Mouse (Mus musculus): Measurements from ENCODE around the gene Gm20388. TPM values are rescaled to one million over a fixed set of nuclear protein-coding genes. Genes with fewer than 3 reads are reported as not detected.

Gene Gm20388
- polyA plus RNA-seq, 1 experiment: 59.3 TPM

GRCm38 (mm10) chr8:122747825-122748224, 2837.2 kb downstream of the Gm20388 start:
- TF ChIP-seq POLR2A (IDR thresholded peaks at IDR 0.05; ENCODE audit: borderline replicate concordance, extremely low read depth, insufficient read depth, insufficient read length, poor library complexity, severe bottlenecking): no peak
- DNase-seq (ENCODE audit: low read depth): no peak

- peak; percentile 66 for DNase-seq (ENCODE audit: low read depth)
- TF ChIP-seq POLR2A (IDR thresholded peaks at IDR 0.05; ENCODE audit: borderline replicate concordance, extremely low read depth, insufficient read depth, insufficient read length, poor library complexity, severe bottlenecking): no peak
- no peak for TF ChIP-seq CTCF (IDR thresholded peaks at IDR 0.05; ENCODE audit: borderline replicate concordance, extremely low read depth, insufficient read depth, insufficient read length)
These were observed 2838.8 kb downstream of the Gm20388 start for GRCm38 (mm10) chr8:122749333-122749958.

- peak; percentile 94 for DNase-seq (ENCODE audit: low read depth)
- no peak for TF ChIP-seq POLR2A (IDR thresholded peaks at IDR 0.05; ENCODE audit: borderline replicate concordance, extremely low read depth, insufficient read depth, insufficient read length, poor library complexity, severe bottlenecking)
- no peak for TF ChIP-seq CTCF (IDR thresholded peaks at IDR 0.05; ENCODE audit: borderline replicate concordance, extremely low read depth, insufficient read depth, insufficient read length)
These were observed 2840.7 kb downstream of the Gm20388 start for GRCm38 (mm10) chr8:122751342-122751741.

- no peak for TF ChIP-seq CTCF (IDR thresholded peaks at IDR 0.05; ENCODE audit: borderline replicate concordance, extremely low read depth, insufficient read depth, insufficient read length)
- TF ChIP-seq POLR2A (IDR thresholded peaks at IDR 0.05; ENCODE audit: borderline replicate concordance, extremely low read depth, insufficient read depth, insufficient read length, poor library complexity, severe bottlenecking): no peak
- peak; percentile 90 for DNase-seq (ENCODE audit: low read depth)
These were observed 2841.6 kb downstream of the Gm20388 start for GRCm38 (mm10) chr8:122752111-122752721.

GRCm38 (mm10) chr8:122758597-122758996, 2848.0 kb downstream of the Gm20388 start:
- TF ChIP-seq POLR2A (IDR thresholded peaks at IDR 0.05; ENCODE audit: borderline replicate concordance, extremely low read depth, insufficient read depth, insufficient read length, poor library complexity, severe bottlenecking) (no peak), CTCF (IDR thresholded peaks at IDR 0.05; ENCODE audit: borderline replicate concordance, extremely low read depth, insufficient read depth, insufficient read length) (no peak)
- DNase-seq (ENCODE audit: low read depth): no peak

- no peak for TF ChIP-seq POLR2A (IDR thresholded peaks at IDR 0.05; ENCODE audit: borderline replicate concordance, extremely low read depth, insufficient read depth, insufficient read length, poor library complexity, severe bottlenecking)
- TF ChIP-seq CTCF (IDR thresholded peaks at IDR 0.05; ENCODE audit: borderline replicate concordance, extremely low read depth, insufficient read depth, insufficient read length): no peak
- DNase-seq (ENCODE audit: low read depth): no peak
These were observed 2849.5 kb downstream of the Gm20388 start for GRCm38 (mm10) chr8:122760116-122760515.

- no peak for DNase-seq (ENCODE audit: low read depth)
- TF ChIP-seq CTCF (IDR thresholded peaks at IDR 0.05; ENCODE audit: borderline replicate concordance, extremely low read depth, insufficient read depth, insufficient read length) (no peak), POLR2A (IDR thresholded peaks at IDR 0.05; ENCODE audit: borderline replicate concordance, extremely low read depth, insufficient read depth, insufficient read length, poor library complexity, severe bottlenecking) (no peak)
These were observed 2850.5 kb downstream of the Gm20388 start for GRCm38 (mm10) chr8:122761109-122761508.

DNA sequence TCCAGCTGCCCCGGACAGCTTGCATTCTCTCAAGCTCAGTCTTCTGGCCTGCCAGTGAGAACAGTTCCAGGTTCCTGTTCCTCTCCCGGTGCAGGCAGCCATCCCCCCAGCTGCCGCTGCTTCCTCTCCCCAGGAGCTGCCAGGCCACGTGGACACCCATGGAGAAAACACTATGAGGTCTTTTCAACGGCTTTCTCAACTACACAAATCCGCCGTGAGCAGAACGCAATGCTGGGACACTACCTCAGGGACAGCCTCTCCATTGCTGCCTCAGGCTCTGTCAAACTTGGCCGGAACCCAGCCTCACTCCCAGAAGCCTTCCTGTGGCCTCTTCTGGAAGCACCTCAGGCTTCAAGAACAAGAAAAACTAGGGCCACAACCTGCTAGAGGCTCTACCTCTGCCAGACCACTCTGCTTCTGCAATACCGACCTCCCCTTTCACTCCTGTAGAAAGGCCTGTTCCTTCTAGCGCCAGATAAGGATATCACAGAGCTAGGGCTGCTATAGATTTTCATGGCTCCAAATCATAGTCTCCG, 2852.2 kb downstream of the Gm20388 start:
- TF ChIP-seq CTCF (IDR thresholded peaks at IDR 0.05; ENCODE audit: borderline replicate concordance, extremely low read depth, insufficient read depth, insufficient read length) (no peak), POLR2A (IDR thresholded peaks at IDR 0.05; ENCODE audit: borderline replicate concordance, extremely low read depth, insufficient read depth, insufficient read length, poor library complexity, severe bottlenecking) (no peak)
- no peak for DNase-seq (ENCODE audit: low read depth)

- TF ChIP-seq CTCF (IDR thresholded peaks at IDR 0.05; ENCODE audit: borderline replicate concordance, extremely low read depth, insufficient read depth, insufficient read length) (no peak), POLR2A (IDR thresholded peaks at IDR 0.05; ENCODE audit: borderline replicate concordance, extremely low read depth, insufficient read depth, insufficient read length, poor library complexity, severe bottlenecking) (no peak)
- no peak for DNase-seq (ENCODE audit: low read depth)
These were observed 2852.7 kb downstream of the Gm20388 start for GRCm38 (mm10) chr8:122763267-122763738.

- no peak for TF ChIP-seq POLR2A (IDR thresholded peaks at IDR 0.05; ENCODE audit: borderline replicate concordance, extremely low read depth, insufficient read depth, insufficient read length, poor library complexity, severe bottlenecking)
- TF ChIP-seq CTCF (IDR thresholded peaks at IDR 0.05; ENCODE audit: borderline replicate concordance, extremely low read depth, insufficient read depth, insufficient read length): no peak
- no peak for DNase-seq (ENCODE audit: low read depth)
These were observed 2854.3 kb downstream of the Gm20388 start for GRCm38 (mm10) chr8:122764790-122765474.

DNA sequence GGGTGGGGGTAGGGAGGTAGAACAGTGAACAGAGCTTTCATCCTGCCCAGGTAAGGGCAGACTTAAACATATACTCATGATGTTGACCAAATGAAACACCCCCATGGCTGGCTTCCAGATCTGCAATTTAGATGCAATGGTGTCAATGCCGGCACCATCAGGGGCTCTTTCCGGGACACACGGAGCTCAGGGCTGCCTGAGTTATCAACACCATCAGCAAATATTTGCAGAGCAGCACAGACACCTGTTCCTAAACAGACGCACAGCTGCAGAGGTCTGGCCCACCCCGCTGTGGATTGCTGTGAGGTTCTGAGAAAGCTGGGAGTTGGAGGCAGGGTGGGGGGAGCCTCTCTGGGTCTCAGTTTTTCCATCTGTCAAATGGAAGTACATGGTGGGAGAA, 2855.5 kb downstream of the Gm20388 start:
- no peak for TF ChIP-seq POLR2A (IDR thresholded peaks at IDR 0.05; ENCODE audit: borderline replicate concordance, extremely low read depth, insufficient read depth, insufficient read length, poor library complexity, severe bottlenecking)
- no peak for TF ChIP-seq CTCF (IDR thresholded peaks at IDR 0.05; ENCODE audit: borderline replicate concordance, extremely low read depth, insufficient read depth, insufficient read length)
- no peak for DNase-seq (ENCODE audit: low read depth)

All from brain, embryonic 14.5 days (tissue).